Mouse (Mus musculus) CH12.LX (cell line): Measurements from ENCODE around the gene Cdk5rap3. TPM values are rescaled to one million over a fixed set of nuclear protein-coding genes. Genes with fewer than 3 reads are reported as not detected.

Experiments used
- DNase-seq: peaks from one replicate; pipeline ENCODE4 v3.0.0-alpha.2; 2013; ENCODE audit errors: extremely low read depth
- H3K27ac ChIP-seq: 2 replicates; pipeline ENCODE4 v1.5.1; 2012; ENCODE audit warnings: low read depth, mild to moderate bottlenecking, control low read depth, moderate library complexity; ENCODE audit not compliant: insufficient read depth
- H3K27me3 ChIP-seq: replicated peaks from 2 replicates; pipeline ENCODE3; 2012; ENCODE audit warnings: inconsistent platforms
- H3K36me3 ChIP-seq, 2 experiments: replicated peaks in 1 of 2; 2 replicates each; pipeline versions ENCODE3 to v1.6.1; 2012; ENCODE audit warnings: inconsistent platforms in 1 of 2, low read length in 1 of 2, mild to moderate bottlenecking in 1 of 2, mixed read lengths in 1 of 2, moderate library complexity in 1 of 2; ENCODE audit not compliant: control insufficient read depth in 1 of 2, insufficient read depth in 1 of 2
- H3K4me1 ChIP-seq, 2 experiments: 2 replicates each; pipeline ENCODE4 v1.6.1; 2012; ENCODE audit warnings: inconsistent platforms in 1 of 2, moderate library complexity in 1 of 2; ENCODE audit not compliant: insufficient read depth in 2 of 2, control insufficient read depth in 1 of 2
- H3K4me2 ChIP-seq: 2 replicates; pipeline ENCODE4 v1.6.1; 2012; ENCODE audit warnings: low read depth, mild to moderate bottlenecking, control low read depth; ENCODE audit not compliant: poor library complexity, insufficient read depth, severe bottlenecking
- H3K4me3 ChIP-seq, 3 experiments: fragments of 150-350 bp in 1 of 3; sonication (generic) in 1 of 3; replicated peaks in 1 of 3; 2 replicates each; pipeline versions ENCODE3 to v1.5.1; 2011 to 2012; ENCODE audit warnings: low read depth in 2 of 3, low read length in 2 of 3, mild to moderate bottlenecking in 2 of 3, moderate library complexity in 2 of 3, control low read depth in 1 of 3, improper control_type of control experiment in 1 of 3, inconsistent platforms in 1 of 3, mixed read lengths in 1 of 3; ENCODE audit not compliant: poor library complexity in 1 of 3
- H3K79me2 ChIP-seq: replicated peaks from 2 replicates; pipeline ENCODE4 v1.6.1; 2012; ENCODE audit warnings: mild to moderate bottlenecking, moderate library complexity; ENCODE audit not compliant: control insufficient read depth, poor library complexity, insufficient read depth, severe bottlenecking; ENCODE audit errors: extremely low read depth
- H3K9ac ChIP-seq: 2 replicates; pipeline ENCODE4 v1.6.1; 2012; ENCODE audit warnings: low read depth, mild to moderate bottlenecking, control low read depth, moderate library complexity; ENCODE audit not compliant: insufficient read depth
- H3K9me3 ChIP-seq: replicated peaks from 2 replicates; pipeline ENCODE3; 2012; ENCODE audit warnings: low read length, inconsistent platforms, mixed read lengths
- CTCF ChIP-seq, 2 experiments: IDR thresholded peaks in 1 of 2; conservative IDR thresholded peaks in 1 of 2; 2 replicates each; pipeline ENCODE4 v1.5.1; 2011 to 2012; ENCODE audit warnings: low read depth in 2 of 2, low read length in 2 of 2, improper control_type of control experiment in 1 of 2, inconsistent platforms in 1 of 2, mild to moderate bottlenecking in 1 of 2, moderate library complexity in 1 of 2
- E2F4 ChIP-seq: IDR thresholded peaks from 2 replicates; pipeline ENCODE4 v1.6.1; 2011; ENCODE audit warnings: low read depth, low read length, improper control_type of control experiment; ENCODE audit not compliant: insufficient replicate concordance
- ETS1 ChIP-seq: conservative IDR thresholded peaks from 2 replicates; pipeline ENCODE4 v1.6.1; 2012; ENCODE audit warnings: low read depth, mild to moderate bottlenecking, inconsistent platforms, low read length, improper control_type of control experiment, moderate library complexity
- MAX ChIP-seq: IDR thresholded peaks from 2 replicates; pipeline ENCODE4 v1.6.1; 2011; ENCODE audit warnings: low read length, improper control_type of control experiment
- MAZ ChIP-seq: IDR thresholded peaks from 2 replicates; pipeline ENCODE4 v1.6.1; 2012; ENCODE audit warnings: low read depth, mild to moderate bottlenecking, inconsistent platforms, low read length, improper control_type of control experiment, moderate library complexity
- MYC ChIP-seq: IDR thresholded peaks from 2 replicates; pipeline ENCODE4 v1.6.1; 2011; ENCODE audit warnings: low read depth, mild to moderate bottlenecking, improper control_type of control experiment, low read length
- RAD21 ChIP-seq: IDR thresholded peaks from 2 replicates; pipeline ENCODE4 v1.6.1; 2011; ENCODE audit warnings: low read depth, mild to moderate bottlenecking, low read length, improper control_type of control experiment, moderate library complexity
- RCOR1 ChIP-seq: conservative IDR thresholded peaks from 2 replicates; pipeline ENCODE4 v1.6.1; 2012; ENCODE audit warnings: low read depth, mild to moderate bottlenecking, inconsistent platforms, low read length, improper control_type of control experiment
- SMC3 ChIP-seq: IDR thresholded peaks from 2 replicates; pipeline ENCODE4 v1.6.1; 2011; ENCODE audit warnings: low read depth, low read length, improper control_type of control experiment
- USF1 ChIP-seq: IDR thresholded peaks from 2 replicates; pipeline ENCODE4 v1.6.1; 2014; ENCODE audit warnings: low read depth, mild to moderate bottlenecking, inconsistent platforms, low read length, improper control_type of control experiment
- USF2 ChIP-seq: conservative IDR thresholded peaks from 2 replicates; pipeline ENCODE4 v1.6.1; 2011; ENCODE audit warnings: low read depth, low read length, improper control_type of control experiment
- ZC3H11A ChIP-seq: IDR thresholded peaks from 2 replicates; pipeline ENCODE4 v1.6.1; 2012; ENCODE audit warnings: low read depth, mild to moderate bottlenecking, inconsistent platforms, low read length, improper control_type of control experiment
- ZKSCAN1 ChIP-seq: IDR thresholded peaks from 2 replicates; pipeline ENCODE4 v1.6.1; 2012; ENCODE audit warnings: low read depth, inconsistent platforms, low read length, improper control_type of control experiment, borderline replicate concordance
- ZNF384 ChIP-seq: IDR thresholded peaks from 2 replicates; pipeline ENCODE4 v1.6.1; 2012; ENCODE audit warnings: low read depth, low read length, improper control_type of control experiment, inconsistent platforms
- dilution Hi-C: fragments of 300-500 bp; cut with MboI; formaldehyde crosslinking; loops from 2 replicates; pipeline ENCODE4 v1.14.3; 2020; ENCODE audit warnings: low sequenced_read_pairs; ENCODE audit not compliant: extremely low pct_unique_long_range_greater_than_20kb, extremely low pct_ligation_motif_present
- in situ Hi-C: fragments of 300-500 bp; cut with MboI; formaldehyde crosslinking; loops from 3 replicates; pipeline ENCODE4 v1.14.3; 2019; ENCODE audit warnings: low sequenced_read_pairs, low pct_ligation_motif_present, low pct_unique_long_range_greater_than_20kb, mixed read lengths
- polyA plus RNA-seq: library from polyadenylated mRNA; unstranded; fragments of >175 nt; gene quantifications from 2 replicates; pipeline ENCODE4 v1.2.1, GENCODE M21; 2012; ENCODE audit warnings: low read depth; ENCODE audit not compliant: insufficient read length
- total RNA-seq, 2 experiments: library from RNA; depleted of rRNA; stranded (reverse); fragments of 300-350 nt in 1 of 2; fragments of >200 nt in 1 of 2; gene quantifications; 2 replicates each; pipeline ENCODE4 v1.2.3; 2012 to 2014

Gene Cdk5rap3
- total and polyA plus RNA-seq, 3 experiments = 61.6 to 112 (median 70.3) TPM

- dilution Hi-C loops = no loop called here
- TF ChIP-seq ETS1 (no peak), MYC (no peak), MAX (no peak), ZNF384 (no peak), SMC3 (no peak), USF1 (no peak), ZC3H11A (no peak), USF2 (no peak), RCOR1 (no peak), ZKSCAN1 (no peak)
- TF ChIP-seq, all 38 proteins: peak for 0
- no peaks in the 10 kb centered on the region for H3K9me3 ChIP-seq
- no peak overlapping the region for H3K4me3 ChIP-seq
- in situ Hi-C loops = no loop called here
- H3K9ac ChIP-seq = no peak overlapping the region
- no peaks in the 10 kb centered on the region for H3K79me2 ChIP-seq
- no peak overlapping the region for H3K4me2 ChIP-seq
- no peaks in the 10 kb centered on the region for H3K27me3 ChIP-seq
- no peak for DNase-seq
- H3K4me1 ChIP-seq = peaks cover 0 to 43% of the 10 kb centered on the region in 2 experiments; a peak in 3 of 4 replicates
- peaks cover 16 to 54% of the 10 kb centered on the region in 2 experiments for H3K36me3 ChIP-seq
- no peak overlapping the region for H3K27ac ChIP-seq
Measured at GRCm38 (mm10) chr11:96938426-96938800, 22.1 kb upstream of the Cdk5rap3 start.

GRCm38 (mm10) chr11:96937549-96938425, 21.5 kb upstream of the Cdk5rap3 start:
- peak; percentile 56 for TF ChIP-seq RAD21
- TF ChIP-seq MAZ = no peak
- TF ChIP-seq ZC3H11A = no peak
- peak; percentile 73 for TF ChIP-seq SMC3
- TF ChIP-seq CTCF (conservative IDR thresholded peaks at IDR 0.05 in 1 of 2, IDR thresholded peaks at IDR 0.05 in 1 of 2; ENCODE audit: low read depth in 2 of 2, low read length in 2 of 2) = peak; percentile 42 to 81; a peak in 3 of 4 replicates
- TF ChIP-seq E2F4 = no peak
- Histone ChIP-seq H3K27me3 (no peaks in the 10 kb centered on the region), H3K4me1 (peaks cover 0 to 37% of the 10 kb centered on the region in 2 experiments; a peak in 3 of 4 replicates), H3K9me3 (no peaks in the 10 kb centered on the region), H3K4me2 (no peak overlapping the region), H3K9ac (no peak overlapping the region), H3K79me2 (no peaks in the 10 kb centered on the region), H3K4me3 (no peak overlapping the region), H3K36me3 (peaks cover 16 to 54% of the 10 kb centered on the region in 2 experiments), H3K27ac (no peak overlapping the region)
- dilution Hi-C loops = no loop called here
- in situ Hi-C loops = no loop called here
- no peak for DNase-seq
